Mouse (Mus musculus) retina, embryonic 14.5 days (tissue): ENCODE measurements around the gene Ep300.
"Not testable (repeated sequence)": the region's sequence is repeated elsewhere in the genome, so short reads cannot be mapped to it uniquely, and the experiment has no call there.

Experiments
- DNase-seq: peaks from one replicate; pipeline ENCODE4 v3.0.0-alpha.2; 2015; ENCODE audit warnings: low spot score

The Ep300 gene

DNA sequence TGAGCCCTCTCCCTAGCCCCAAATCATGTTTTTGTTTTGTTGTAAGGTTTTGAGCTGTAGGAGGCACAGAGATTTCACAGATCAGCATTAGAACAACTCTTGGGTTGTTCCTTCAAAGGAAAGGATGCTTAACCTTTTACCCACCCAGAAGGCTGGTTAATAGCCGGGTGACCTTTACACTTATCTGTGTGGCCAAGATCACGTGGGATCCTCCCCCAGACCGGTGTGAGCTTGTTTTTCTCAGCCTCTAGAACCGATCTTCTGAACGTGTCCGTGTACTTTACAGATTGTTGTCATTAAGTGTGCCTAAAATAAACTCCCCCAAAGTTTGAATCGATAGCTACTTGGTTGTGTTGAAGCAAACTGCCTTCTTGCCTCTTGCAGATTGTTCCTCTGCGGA lies 115.5 kb downstream of the Ep300 start:
- DNase-seq = no peak

DNA sequence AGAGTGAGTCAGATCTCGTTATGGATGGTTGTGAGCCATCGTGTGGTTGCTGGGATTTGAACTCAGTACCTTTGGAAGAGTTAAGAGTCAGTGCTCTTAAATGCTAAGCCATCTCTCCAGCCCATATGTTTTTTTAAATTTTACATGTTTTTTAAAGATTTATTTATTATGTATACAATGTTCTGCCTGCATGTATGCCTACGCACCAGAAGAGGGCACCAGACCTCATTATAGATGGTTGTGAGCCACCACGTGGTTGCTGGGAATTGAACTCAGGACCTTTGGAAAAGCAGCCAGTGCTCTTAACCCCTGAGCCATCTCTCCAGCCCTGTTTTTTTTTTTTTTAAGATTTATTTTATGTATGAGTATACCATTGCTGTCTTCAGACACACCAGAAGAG lies 116.2 kb downstream of the Ep300 start:
- not testable (repeated sequence) for DNase-seq
